Mouse (Mus musculus) hindbrain, embryonic 15.5 days (tissue): ENCODE results near the gene Pcca. TPM values are rescaled to one million over a fixed set of nuclear protein-coding genes. Genes with fewer than 3 reads are reported as not detected.
A peak's percentile ranks its signal among the peaks of the same experiment; 100 is the strongest.

Experiments used
- ATAC-seq: fragments of 200-750 bp; cut with Nextera tagmentation; 2 replicates; pipeline ENCODE4 v1.8.0; 2017; ENCODE audit warnings: low read depth, moderate number of reproducible peaks, moderate TSS enrichment; ENCODE audit not compliant: low FRiP score
- H3K27ac ChIP-seq: fragments of 300-500 bp; sonication (generic); replicated peaks from 2 replicates; pipeline ENCODE4 v1.5.1; 2015; ENCODE audit warnings: mild to moderate bottlenecking, inconsistent platforms
- H3K27me3 ChIP-seq: fragments of 300-500 bp; sonication (generic); 2 replicates; pipeline ENCODE4 v1.6.1; 2015; ENCODE audit warnings: control low read depth, inconsistent platforms
- H3K36me3 ChIP-seq: fragments of 300-500 bp; sonication (generic); 2 replicates; pipeline ENCODE4 v1.6.1; 2015; ENCODE audit warnings: control low read depth, inconsistent platforms
- H3K4me1 ChIP-seq: fragments of 300-500 bp; sonication (generic); replicated peaks from 2 replicates; pipeline ENCODE4 v1.6.1; 2015; ENCODE audit warnings: control low read depth, inconsistent platforms
- H3K4me2 ChIP-seq: fragments of 300-500 bp; sonication (generic); 2 replicates; pipeline ENCODE4 v1.6.1; 2015; ENCODE audit warnings: moderate library complexity, mild to moderate bottlenecking, inconsistent platforms
- H3K4me3 ChIP-seq: fragments of 300-500 bp; sonication (generic); 2 replicates; pipeline ENCODE4 v1.5.1; 2015; ENCODE audit warnings: mild to moderate bottlenecking, inconsistent platforms
- H3K9ac ChIP-seq: fragments of 300-500 bp; sonication (generic); 2 replicates; pipeline ENCODE4 v1.6.1; 2015; ENCODE audit warnings: inconsistent platforms
- H3K9me3 ChIP-seq: fragments of 300-500 bp; sonication (generic); 2 replicates; pipeline ENCODE4 v1.6.1; 2016; ENCODE audit warnings: control low read depth, inconsistent platforms
- WGBS: fragments of 180-500 bp; shearing (Covaris S2); methylation state at CpG from one replicate; pipeline ENCODE4 v1.1.7; 2015; 5-methylcytosine and 5-hydroxymethylcytosine counted together
- polyA plus RNA-seq: library from polyadenylated mRNA; unstranded; fragments of >200 nt; fragmentation: Nextera tagmentation; extraction: Ambion mirVana; gene quantifications from 2 replicates; pipeline ENCODE4 v1.2.1, GENCODE M21; 2015

Gene Pcca
- polyA plus RNA-seq, 1 experiment from 2014 or later: 29.0 TPM

DNA sequence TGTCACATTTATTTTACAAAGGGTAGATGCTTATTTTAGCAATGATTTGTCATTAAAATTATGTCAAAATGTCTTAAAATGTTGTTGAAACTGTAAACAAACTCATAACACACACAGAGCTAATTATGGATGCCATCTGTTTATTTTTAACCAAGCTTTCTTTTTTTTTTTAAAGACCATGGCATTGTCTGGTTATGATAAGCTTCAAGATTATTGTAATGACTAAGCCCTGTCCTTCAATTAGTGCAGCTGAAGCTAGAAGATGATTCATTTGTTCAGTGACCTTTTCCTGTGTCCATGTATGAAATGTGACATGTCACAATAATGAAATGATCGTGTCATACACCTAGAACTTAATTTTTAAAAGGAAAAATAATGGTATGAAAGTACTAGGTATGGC, 149.5 kb downstream of the Pcca start:
- Histone ChIP-seq H3K4me3 (no peak overlapping the region), H3K4me1 (peaks cover 17% of the 10 kb centered on the region), H3K4me2 (no peak overlapping the region), H3K27me3 (no peaks in the 10 kb centered on the region), H3K36me3 (no peaks in the 10 kb centered on the region), H3K9me3 (no peaks in the 10 kb centered on the region), H3K27ac (no peak overlapping the region), H3K9ac (no peak overlapping the region)
- 85% methylated on average over 1 of the region's 1 CpGs for WGBS
- no peak for ATAC-seq

DNA sequence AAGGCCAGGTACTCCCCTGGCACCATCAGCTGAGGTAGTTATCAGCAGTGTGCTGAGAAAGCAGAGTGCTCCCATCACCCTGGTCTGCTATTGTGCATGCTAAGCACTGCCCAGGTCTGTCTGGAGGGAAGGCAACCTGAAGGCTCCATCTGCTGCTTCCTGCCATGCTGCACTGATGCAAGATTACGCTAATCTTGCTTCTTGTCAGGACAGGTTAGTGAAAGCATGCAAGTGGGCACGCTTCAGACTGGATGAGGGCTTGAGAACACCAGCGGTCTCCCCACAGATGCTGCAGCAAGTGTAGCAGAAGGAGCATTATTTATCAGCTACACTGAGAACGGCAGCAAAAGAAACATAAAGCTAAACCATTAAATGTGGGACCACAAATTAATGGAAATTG, 150.1 kb downstream of the Pcca start:
- Histone ChIP-seq H3K27me3 (no peaks in the 10 kb centered on the region), H3K4me3 (no peak overlapping the region), H3K4me2 (no peak overlapping the region), H3K27ac (peak overlapping the region; percentile 25), H3K4me1 (peaks cover 17% of the 10 kb centered on the region), H3K36me3 (no peaks in the 10 kb centered on the region), H3K9me3 (no peaks in the 10 kb centered on the region), H3K9ac (no peak overlapping the region)
- ATAC-seq: peak; percentile 84
- 49% methylated on average over 4 of the region's 4 CpGs for WGBS

DNA sequence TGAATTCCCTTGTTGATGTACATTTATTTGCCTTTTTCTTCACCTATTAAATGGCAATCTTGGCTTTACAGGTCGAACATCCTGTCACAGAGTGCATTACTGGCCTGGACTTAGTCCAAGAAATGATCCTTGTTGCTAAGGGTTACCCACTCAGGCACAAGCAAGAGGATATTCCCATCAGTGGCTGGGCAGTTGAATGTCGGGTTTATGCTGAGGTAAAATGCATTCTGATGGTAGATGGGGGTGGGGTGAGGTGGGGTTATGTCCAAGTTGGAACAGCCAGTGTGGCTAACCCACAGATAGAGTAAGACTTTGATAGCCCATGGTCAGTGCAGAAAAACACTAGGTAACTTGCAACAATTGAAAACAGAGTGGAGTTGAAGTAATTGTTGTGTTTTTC, 150.7 kb downstream of the Pcca start:
- H3K36me3 ChIP-seq: no peaks in the 10 kb centered on the region
- no peak overlapping the region for H3K4me3 ChIP-seq

DNA sequence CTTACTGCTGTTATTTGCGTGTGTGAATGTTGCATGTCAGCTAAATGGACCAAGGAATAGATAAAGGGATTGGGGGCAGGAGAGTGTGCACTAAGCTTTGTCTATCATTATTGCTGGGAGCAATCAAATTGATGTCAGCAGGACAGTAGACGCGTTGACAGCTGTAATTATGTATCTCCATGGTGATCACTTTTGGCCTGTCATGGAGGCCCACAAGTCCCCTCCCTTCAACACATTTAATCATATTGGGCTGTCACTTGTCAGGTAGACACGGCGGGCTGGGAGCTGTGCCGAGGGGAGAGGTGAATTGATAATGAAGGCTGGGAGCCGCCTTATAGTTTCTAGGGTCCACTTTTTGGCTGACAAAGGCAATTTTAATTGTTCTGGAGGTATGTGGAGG, 153.3 kb downstream of the Pcca start:
- no peak overlapping the region for H3K9ac ChIP-seq
- peaks cover 17% of the 10 kb centered on the region for H3K4me1 ChIP-seq
- H3K9me3 ChIP-seq: no peaks in the 10 kb centered on the region
- H3K27ac ChIP-seq: no peak overlapping the region
- no peak overlapping the region for H3K4me2 ChIP-seq
- H3K36me3 ChIP-seq: no peaks in the 10 kb centered on the region
- ATAC-seq: no peak
- no peaks in the 10 kb centered on the region for H3K27me3 ChIP-seq
- no peak overlapping the region for H3K4me3 ChIP-seq
- 54% methylated on average over 7 of the region's 7 CpGs for WGBS

More for the DNA sequence above, 150.7 kb downstream of the Pcca start:
- peak; percentile 73 for ATAC-seq
- Histone ChIP-seq H3K9me3 (no peaks in the 10 kb centered on the region), H3K4me2 (no peak overlapping the region), H3K27ac (no peak overlapping the region; the same call in 1 of the 2 replicates), H3K9ac (no peak overlapping the region), H3K27me3 (no peaks in the 10 kb centered on the region), H3K4me1 (peaks cover 17% of the 10 kb centered on the region)
- WGBS: 16% methylated on average over 2 of the region's 2 CpGs

DNA sequence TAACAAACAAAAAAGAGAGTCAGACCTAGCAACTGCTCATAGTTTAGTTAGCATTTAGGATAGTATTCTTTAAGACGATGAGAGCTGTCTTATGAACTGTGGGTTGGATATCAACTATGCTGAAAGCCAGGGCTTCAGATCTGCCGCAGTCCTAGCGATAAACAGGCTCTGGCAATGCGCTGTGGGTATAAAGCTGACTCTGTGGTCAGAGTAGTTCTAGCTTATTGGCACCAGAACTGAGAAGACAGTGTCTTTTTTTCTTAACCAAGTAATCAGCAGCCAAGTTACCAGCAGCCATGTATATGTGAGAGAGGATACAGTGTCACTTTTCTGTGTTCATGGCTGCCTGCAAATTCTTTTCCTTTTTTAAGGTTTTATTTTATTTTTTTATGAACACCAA, 154.3 kb downstream of the Pcca start:
- WGBS: 91% methylated on average over 4 of the region's 4 CpGs
- H3K4me3 ChIP-seq: no peak overlapping the region
- H3K27me3 ChIP-seq: no peaks in the 10 kb centered on the region
- H3K4me2 ChIP-seq: no peak overlapping the region
- H3K36me3 ChIP-seq: peaks cover 5% of the 10 kb centered on the region; the same call in 1 of the 2 replicates
- H3K27ac ChIP-seq: no peak overlapping the region
- ATAC-seq: no peak
- peaks cover 17% of the 10 kb centered on the region for H3K4me1 ChIP-seq
- no peaks in the 10 kb centered on the region for H3K9me3 ChIP-seq
- H3K9ac ChIP-seq: no peak overlapping the region

DNA sequence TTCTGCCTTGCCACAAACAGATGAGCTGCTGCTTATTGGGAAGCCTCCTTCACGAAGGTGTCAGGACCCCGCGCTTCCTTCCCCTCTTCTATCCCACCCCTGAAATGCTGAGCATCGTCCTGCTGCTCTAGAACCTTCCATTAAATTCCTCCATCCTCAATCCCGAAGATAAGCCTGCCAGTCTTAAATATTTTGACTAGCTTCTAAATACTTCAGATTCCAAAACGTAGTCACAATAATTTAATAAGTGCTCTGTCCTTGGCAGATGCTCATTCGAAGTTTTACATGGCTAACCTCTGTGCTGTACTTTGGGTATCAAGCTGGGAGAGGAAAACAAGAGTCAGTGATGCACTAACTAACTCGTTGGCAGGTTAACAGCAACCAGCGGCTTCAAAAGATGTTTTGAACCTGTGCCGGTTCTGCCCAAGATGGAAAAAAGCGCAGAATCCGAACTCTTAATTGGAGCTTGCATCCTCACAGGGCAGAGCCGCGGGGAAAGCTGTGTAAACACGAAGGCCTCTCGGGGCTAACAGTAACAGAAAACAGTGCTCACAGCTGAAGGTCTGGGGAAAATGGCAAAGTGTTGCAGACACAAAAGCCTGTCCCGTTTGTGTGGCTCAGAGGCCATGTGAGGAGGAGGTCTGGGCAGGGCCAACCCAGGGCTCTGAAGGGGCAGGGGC, 155.2 kb downstream of the Pcca start:
- no peak for ATAC-seq
- Histone ChIP-seq H3K27me3 (no peaks in the 10 kb centered on the region), H3K4me1 (peaks cover 14% of the 10 kb centered on the region), H3K9me3 (no peaks in the 10 kb centered on the region), H3K27ac (no peak overlapping the region), H3K4me3 (no peak overlapping the region), H3K9ac (no peak overlapping the region), H3K4me2 (no peak overlapping the region), H3K36me3 (peaks cover 5% of the 10 kb centered on the region; the same call in 1 of the 2 replicates)
- WGBS: 64% methylated on average over 17 of the region's 17 CpGs

DNA sequence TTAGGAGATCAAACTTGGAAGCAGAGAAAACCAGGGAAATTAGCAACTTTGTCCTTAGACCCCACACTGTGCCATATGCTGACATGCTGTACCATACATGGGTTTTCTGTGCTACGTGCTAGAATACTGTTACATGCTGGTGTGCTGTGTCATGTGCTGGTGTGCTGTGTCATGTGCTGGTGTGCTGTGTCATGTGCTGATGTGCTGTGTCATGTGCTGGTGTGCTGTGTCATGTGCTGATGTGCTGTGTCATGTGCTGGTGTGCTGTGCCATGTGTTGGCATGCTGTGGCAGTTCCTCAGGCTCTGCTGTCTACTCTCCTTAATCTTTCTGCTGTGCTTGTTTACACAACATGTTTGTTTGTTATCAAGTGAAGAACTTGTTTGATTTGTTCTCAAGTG, 157.4 kb downstream of the Pcca start:
- no peak for ATAC-seq
- 91% methylated on average over 1 of the region's 1 CpGs for WGBS

DNA sequence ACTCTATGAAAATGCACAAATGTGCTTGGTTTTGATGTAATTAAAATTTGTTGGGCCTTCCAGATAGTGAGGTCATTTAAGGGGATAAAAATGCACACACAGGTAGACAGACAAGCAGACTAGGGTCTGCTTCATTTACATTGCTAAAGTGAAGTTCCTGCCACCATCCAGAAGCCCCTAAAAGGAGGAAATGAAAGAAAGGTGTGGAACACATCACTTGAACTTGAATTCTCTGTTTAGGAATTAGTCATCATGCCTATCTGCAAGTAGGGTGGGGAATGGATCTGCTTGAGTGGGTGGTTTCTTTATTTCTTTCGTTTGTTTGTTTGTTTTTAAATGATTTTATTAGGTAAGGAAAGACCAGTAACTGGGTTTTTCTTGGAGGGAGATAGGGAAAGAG, 166.2 kb downstream of the Pcca start:
- Histone ChIP-seq H3K36me3 (0 out of 2 replicates have a peak, but pooled peaks cover 2% of the 10 kb centered on the region), H3K27ac (no peak overlapping the region), H3K4me1 (no peaks in the 10 kb centered on the region), H3K27me3 (no peaks in the 10 kb centered on the region), H3K4me3 (no peak overlapping the region), H3K4me2 (no peak overlapping the region), H3K9me3 (no peaks in the 10 kb centered on the region), H3K9ac (no peak overlapping the region)
- ATAC-seq: no peak
- 76% methylated on average over 1 of the region's 1 CpGs for WGBS

More for the DNA sequence above, 157.4 kb downstream of the Pcca start:
- no peak overlapping the region for H3K4me3 ChIP-seq
- peaks cover 5% of the 10 kb centered on the region; the same call in 1 of the 2 replicates for H3K36me3 ChIP-seq
- no peaks in the 10 kb centered on the region for H3K9me3 ChIP-seq
- no peak overlapping the region for H3K9ac ChIP-seq
- no peaks in the 10 kb centered on the region for H3K27me3 ChIP-seq
- H3K27ac ChIP-seq: no peak overlapping the region
- H3K4me1 ChIP-seq: no peaks in the 10 kb centered on the region
- H3K4me2 ChIP-seq: no peak overlapping the region

DNA sequence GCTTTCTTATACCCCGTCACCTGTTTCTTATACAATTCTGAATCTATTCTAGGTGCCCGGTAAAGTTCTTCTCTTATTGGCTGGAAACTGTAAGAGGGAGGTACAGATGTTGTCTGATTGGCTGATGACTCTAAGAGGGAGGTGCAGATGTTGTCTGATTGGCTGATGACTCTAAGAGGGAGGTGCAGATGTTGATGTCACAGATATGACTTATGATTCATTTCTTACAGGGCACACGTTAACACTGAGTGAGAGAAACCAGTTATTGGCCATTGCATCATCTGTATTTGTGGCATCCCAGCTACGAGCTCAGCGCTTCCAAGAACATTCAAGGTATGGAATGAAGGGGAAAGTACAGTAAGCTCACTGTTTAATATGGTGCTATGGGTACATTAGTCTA, 179.7 kb downstream of the Pcca start:
- Histone ChIP-seq H3K9ac (no peak overlapping the region), H3K27me3 (no peaks in the 10 kb centered on the region), H3K36me3 (no peaks in the 10 kb centered on the region), H3K27ac (no peak overlapping the region), H3K4me2 (no peak overlapping the region), H3K9me3 (no peaks in the 10 kb centered on the region), H3K4me3 (no peak overlapping the region), H3K4me1 (no peaks in the 10 kb centered on the region)
- no peak for ATAC-seq
- WGBS: 96% methylated on average over 5 of the region's 5 CpGs

DNA sequence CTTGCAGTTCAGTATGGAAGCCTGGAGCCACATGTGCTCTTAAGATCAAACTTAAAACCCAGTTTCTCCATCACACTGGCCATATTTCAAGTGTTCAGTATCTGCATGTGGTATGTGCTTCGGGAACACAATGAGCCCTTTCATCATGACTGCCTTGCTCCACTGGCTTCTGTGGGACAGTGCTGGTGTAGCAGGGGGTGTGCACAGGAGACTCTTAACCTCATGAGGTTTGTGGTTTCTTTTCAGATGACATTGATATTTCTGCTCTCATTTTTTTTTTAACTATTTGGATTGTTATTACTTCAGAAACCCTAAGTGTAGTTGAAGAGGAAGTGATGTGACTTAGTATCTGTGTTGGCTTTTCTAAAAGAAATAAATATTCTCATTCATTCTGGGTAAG, 180.8 kb downstream of the Pcca start:
- H3K36me3 ChIP-seq: no peaks in the 10 kb centered on the region
- WGBS: 78% methylated on average over 1 of the region's 1 CpGs
- H3K9ac ChIP-seq: no peak overlapping the region
- H3K4me3 ChIP-seq: no peak overlapping the region
- no peaks in the 10 kb centered on the region for H3K4me1 ChIP-seq
- no peak overlapping the region for H3K4me2 ChIP-seq
- no peaks in the 10 kb centered on the region for H3K9me3 ChIP-seq
- no peak overlapping the region for H3K27ac ChIP-seq
- no peak for ATAC-seq
- H3K27me3 ChIP-seq: no peaks in the 10 kb centered on the region

DNA sequence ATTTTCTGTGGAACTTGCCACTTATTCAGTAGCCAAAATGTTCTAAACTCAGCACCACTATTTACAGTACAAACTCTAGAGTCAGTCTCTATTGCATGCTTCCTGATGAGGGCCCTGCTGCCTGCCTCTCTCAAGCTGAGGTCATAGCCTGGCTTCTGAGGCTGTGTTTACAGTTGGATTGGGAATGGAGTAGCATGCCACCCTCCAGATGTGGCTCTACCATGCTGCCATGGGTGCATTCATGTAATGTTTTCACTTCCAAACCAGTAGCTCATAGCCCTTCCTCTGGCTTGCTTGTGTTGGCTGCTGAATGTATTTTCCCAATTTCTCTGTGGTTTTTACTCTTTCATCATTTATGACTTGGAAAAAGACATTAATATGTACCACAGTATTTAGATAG, 181.9 kb downstream of the Pcca start:
- Histone ChIP-seq H3K27me3 (no peaks in the 10 kb centered on the region), H3K27ac (no peak overlapping the region), H3K4me1 (peaks cover 6% of the 10 kb centered on the region; the same call in 1 of the 2 replicates), H3K4me2 (no peak overlapping the region), H3K36me3 (no peaks in the 10 kb centered on the region), H3K9ac (no peak overlapping the region), H3K9me3 (no peaks in the 10 kb centered on the region), H3K4me3 (no peak overlapping the region)
- ATAC-seq: no peak

DNA sequence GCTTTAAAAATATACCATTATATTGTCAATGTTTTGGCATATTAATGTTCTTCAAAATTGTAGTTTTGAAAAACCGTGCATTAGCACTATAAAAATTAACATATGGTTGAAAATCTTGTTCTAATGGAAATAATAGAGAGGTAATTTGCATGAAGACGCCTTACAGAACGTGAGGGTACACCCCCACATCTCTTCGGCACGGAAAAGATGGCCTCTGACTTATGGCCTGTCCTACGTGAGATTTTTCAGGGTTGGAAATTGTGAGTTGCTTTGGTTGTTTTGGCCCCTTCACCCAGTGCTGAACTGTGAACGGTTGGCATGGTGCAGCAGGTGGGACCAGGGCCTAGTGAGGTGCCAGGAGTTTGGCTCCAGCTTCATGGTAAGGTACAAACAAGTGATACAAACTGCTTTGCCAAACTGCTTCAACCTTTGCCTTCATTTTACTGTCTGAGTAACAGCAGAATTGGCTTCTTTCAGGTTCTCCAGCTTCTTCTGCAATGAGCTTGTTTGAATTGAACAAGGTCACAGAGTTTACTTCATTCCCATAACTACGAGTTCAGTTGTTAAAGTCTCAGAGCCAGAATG, 185.5 kb downstream of the Pcca start:
- Histone ChIP-seq H3K4me3 (no peak overlapping the region), H3K36me3 (no peaks in the 10 kb centered on the region), H3K4me2 (no peak overlapping the region), H3K9me3 (no peaks in the 10 kb centered on the region), H3K9ac (no peak overlapping the region), H3K27ac (no peak overlapping the region), H3K27me3 (no peaks in the 10 kb centered on the region), H3K4me1 (peaks cover 13% of the 10 kb centered on the region)
- ATAC-seq: no peak
- 81% methylated on average over 8 of the region's 8 CpGs for WGBS
